Mouse (Mus musculus) CD4-positive, CD25-positive, alpha-beta regulatory T cell, adult 2 months (primary cell): ENCODE measurements around the gene 4930512M02Rik.
"Not testable (repeated sequence)": the region's sequence is repeated elsewhere in the genome, so short reads cannot be mapped to it uniquely, and the experiment has no call there.

Experiments used
- DNase-seq: peaks from one replicate; pipeline ENCODE4 v3.0.0-alpha.2; 2012; ENCODE audit warnings: low read depth, low spot score

4930512M02Rik gene

GRCm38 (mm10) chr11:11627735-11628134 is at the start of gene 4930512M02Rik:
Gene 4930512M02Rik, minus strand, starts transcription at chr11:11627835.
- not testable (repeated sequence) for DNase-seq

DNA sequence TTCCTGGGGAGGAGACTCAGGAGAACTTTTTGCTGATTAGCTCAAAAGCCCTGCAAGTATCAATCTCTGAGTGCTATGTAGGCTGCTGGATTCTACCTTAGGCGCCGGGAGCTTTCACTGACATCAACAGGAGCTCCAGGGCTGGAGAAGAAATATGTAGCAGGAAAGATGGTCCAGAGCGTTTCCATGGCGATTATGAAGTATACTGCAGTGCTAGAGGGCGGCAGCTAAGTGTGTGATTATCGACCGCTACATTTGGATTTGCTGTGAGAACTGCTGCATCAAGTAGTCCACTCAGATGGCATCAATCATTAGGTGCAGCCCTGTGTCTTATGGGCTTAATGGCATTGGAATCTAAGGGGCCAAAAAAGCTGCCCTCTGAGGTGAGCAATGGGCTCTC is 49.5 kb upstream of the 4930512M02Rik start:
- DNase-seq = no peak

DNA sequence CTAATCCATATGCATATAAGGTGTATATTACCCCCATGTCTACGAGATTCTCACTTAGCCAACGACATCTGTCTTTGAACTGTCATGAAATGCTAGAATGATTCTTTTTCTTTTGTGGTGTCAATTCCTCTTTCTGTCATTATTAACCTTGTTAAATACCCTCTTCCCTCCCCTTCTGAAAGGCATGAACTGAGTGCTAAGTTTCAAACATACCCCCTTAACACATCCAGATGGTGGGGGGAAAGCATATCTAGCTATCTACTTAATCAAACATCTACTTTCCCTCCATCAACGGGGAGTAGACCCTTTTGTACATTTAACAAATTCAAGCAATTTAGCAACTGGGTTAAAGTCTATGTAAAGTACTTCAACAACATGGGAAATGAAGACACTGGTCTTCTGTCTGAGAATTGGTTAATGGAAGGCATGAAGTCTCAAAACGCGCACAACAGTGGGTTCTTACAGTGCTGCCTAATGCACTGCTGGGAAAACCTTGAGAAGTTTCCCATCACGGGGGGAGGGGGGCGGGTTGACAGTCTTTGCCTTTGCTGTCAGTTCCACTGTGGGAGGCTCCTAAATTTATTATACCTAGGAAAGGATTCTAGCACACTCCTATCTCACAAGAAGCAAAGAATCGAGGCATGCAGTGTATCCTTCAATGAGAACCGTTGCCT is 48.6 kb upstream of the 4930512M02Rik start:
- DNase-seq = no peak

DNA sequence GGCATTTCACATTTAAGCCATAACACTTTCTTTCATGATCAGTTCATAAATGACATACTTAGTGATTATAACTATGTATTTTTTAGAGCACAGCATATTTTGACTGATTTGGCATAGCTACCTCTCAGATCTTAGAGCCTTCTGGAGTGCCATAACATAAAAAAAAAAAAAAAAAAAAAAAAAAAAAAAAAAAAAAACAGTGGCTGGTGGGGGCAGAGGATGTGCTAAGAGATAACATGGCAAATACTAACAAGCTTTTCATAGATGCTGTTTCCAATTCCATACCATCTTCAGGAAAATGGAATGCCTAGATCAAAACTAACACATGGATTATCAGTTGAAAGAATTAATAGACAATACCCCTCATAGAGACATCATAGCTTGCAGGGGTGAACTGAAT is 47.4 kb upstream of the 4930512M02Rik start:
- no peak for DNase-seq

DNA sequence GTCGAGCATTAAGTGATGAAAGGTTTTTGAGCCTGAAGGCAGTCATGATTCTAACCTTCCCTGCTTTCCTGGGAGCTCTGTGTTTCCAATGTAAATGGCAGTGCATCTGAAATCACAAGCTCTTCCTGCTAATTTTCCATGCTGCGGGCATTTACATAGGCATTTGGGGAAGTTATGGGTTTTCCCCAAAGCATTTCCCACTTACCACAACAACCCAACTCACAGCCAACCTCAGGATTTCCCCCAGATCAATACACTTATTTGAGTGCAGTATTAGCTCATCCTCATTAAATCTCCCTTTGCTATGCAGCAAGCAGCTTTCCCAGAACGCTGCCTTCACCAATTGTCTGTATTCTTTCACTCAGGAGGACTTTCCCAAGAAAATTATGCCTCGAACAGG is 45.3 kb upstream of the 4930512M02Rik start:
- no peak for DNase-seq

DNA sequence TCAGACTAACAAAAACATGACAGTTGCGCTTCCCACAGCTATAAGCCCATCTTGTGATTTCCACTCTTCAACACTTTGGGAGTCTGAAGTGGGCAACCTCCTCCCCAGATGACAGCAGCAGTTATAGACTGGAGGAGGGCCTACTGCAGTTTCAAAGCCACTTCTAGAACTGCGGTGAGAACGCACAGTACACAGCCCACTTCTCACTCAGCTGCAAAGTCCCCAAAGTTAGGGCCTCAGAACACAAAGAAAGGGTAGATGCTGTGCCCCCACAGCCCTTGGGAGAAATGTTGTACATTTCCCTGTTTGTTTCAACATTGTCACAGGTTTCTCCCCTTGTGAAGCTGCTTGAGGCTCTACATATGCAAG is 40.3 kb upstream of the 4930512M02Rik start:
- DNase-seq = peak; percentile 17

DNA sequence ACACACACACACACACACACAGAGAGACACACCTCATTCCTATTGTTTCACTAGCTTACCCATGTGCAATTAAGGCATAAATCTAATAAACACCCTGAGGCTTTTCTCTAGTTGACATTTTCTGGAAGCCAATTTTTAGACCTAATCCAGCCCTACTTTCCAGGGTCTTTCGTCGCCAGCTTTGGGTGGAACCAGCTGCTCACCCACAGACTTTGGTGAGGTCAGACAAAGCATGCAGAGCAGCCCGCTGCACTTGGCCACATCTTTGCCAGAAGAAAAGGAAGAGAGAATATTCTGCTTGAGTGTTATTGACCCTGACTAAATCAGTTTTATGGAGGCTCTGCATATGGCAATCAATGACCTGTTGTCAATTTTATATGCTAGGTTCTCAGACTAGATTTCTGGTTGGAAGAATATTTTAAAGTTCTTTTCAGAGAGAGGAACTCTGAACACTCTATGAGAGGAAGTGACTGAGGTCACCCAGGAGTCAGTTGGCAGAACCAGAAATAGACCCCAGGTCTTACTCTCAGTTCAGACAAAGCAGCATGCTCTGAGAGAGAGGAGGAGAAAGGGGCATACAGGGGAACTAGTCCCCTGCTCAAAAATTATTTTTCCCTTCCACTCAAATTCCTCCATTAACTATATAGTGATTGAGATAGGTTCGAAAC is 39.8 kb upstream of the 4930512M02Rik start:
- peak; percentile 25 for DNase-seq

- no peak for DNase-seq
Observed at GRCm38 (mm10) chr11:11660651-11661050, 33.0 kb upstream of the 4930512M02Rik start.

DNA sequence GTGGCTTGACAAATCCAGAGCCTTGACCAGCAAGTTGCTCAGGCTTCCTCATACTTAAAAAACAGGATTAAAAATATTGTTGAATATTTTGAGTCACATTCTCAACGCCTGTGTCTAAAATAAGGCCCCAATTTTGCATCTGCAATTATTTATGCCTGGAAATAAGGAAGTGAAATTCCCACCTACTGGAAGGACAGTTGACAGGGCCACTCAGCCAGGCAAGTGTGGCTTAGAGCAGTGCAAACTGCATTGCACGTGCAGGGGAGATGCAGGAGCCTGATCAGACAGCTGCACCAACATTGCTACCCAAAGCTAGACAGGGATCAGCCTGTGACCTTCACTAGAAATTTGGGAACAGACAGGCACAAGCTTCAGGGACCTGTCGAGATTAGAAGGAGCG is 31.2 kb upstream of the 4930512M02Rik start:
- no peak for DNase-seq

- DNase-seq = no peak
Observed at GRCm38 (mm10) chr11:11657634-11658033, 30.0 kb upstream of the 4930512M02Rik start.

DNA sequence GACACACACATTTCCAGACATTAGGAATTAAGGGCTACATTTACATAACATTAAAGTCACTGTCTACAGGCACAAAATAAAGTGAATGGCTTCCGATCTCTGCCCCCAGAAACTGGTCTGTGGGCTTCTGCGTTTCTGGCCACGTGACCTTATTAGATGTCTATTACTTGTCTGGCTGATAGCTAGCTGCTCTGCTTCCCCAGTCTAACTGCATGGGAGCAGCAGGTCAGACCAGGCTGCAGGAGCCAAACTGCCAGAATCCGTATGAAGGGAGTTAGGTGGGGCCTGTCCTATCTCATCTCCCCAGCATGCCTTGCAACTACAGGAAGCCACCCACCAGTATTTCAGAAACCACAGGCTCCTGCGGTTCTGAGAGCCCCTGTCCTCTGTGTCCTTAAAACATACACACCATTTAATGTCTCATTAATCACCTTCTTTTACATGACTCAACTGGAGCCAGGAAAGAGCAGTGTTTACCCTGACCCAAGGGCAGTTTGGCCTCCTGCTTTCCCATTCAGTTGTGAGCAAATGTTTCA is 29.4 kb upstream of the 4930512M02Rik start:
- DNase-seq = peak; percentile 74

DNA sequence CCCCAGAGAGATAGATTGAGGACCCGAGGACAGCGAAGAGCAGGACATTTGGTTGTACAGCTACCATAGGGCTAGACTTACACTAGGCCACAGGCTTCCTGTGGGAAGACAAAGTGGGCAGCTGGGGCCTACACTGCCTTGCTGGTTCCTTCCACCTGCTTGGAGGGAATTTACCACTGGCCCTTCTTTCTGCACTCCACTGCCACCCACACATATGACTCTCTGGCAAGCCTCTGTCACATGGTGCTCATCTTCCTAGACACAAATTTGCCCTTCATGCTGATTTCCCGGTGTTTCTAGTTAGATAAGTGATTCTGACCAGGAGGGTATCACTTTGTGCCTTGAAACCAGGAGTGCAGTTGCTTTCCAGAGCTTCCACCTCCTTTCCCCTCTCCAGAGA is 28.8 kb upstream of the 4930512M02Rik start:
- DNase-seq = peak; percentile 45

GRCm38 (mm10) chr11:11644303-11644702 is 16.7 kb upstream of the 4930512M02Rik start:
- no peak for DNase-seq

DNA sequence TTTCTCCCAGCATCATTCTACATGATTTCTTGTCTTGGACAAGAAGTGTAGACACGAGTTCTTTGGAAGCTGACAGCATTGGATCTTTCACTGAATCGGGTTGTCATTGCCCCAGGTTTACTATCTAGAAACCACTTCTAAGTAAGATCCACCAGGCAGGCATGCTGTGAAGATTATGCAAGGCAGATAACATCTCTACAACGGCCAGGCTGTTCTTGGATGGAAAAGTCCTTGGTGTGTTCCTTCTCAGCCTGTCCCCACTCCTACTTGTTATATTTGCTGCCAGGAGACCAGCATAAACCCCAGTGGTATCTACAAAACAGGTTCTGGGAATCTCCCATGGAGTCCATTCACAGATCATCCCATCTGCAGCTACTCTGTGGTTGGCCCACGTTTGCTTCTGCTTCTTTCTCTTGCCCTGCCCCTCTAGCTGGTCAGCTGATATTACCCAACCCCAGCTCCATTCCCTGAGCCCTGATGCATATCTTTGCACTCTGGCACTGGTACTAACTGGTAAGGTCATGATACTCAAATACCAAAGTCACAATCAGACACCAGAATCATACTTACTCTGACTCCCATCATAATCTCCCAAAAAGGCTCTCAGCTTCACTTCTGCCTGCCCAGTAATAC is 3.4 kb downstream of the 4930512M02Rik start:
- no peak for DNase-seq

DNA sequence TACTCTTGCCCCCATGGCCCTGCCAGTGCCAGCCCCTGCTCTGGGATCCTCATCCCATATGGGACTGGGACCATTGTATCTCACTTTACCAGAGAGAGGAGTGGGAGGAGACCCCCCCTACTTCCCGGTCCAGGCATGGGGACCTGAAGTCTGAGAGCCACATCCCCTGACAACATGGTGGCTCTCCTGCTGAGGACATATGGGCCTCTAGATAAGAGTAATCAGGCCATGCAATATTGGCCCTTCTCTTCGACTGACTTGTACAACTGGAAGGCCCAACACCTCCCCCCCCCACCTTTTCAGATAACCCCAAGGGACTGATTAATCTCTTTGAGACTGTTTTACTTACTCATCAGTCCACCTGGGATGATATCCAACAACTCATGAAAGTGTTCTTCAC is 18.4 kb downstream of the 4930512M02Rik start:
- DNase-seq = no peak

DNA sequence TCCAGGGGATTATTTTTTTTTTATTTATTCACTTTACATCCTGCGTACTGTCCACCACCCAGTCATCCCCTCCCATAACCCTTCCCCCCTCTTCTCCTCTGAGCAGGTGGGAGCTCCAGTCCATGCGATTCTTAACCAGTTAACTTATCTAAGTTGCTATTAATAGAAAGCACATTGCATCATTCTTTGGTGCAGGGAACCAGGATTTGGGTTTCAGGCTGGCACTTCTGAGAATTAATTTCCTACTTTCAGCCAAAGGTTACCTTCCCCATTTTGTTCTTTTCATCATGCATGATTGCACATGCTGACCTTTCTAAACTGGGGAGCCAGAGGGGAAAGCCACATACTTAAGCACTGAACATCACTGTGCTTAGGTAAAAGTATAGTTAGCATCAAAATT is 40.3 kb downstream of the 4930512M02Rik start:
- DNase-seq = no peak

- DNase-seq = no peak
Observed at GRCm38 (mm10) chr11:11586423-11586822, 41.2 kb downstream of the 4930512M02Rik start.

DNA sequence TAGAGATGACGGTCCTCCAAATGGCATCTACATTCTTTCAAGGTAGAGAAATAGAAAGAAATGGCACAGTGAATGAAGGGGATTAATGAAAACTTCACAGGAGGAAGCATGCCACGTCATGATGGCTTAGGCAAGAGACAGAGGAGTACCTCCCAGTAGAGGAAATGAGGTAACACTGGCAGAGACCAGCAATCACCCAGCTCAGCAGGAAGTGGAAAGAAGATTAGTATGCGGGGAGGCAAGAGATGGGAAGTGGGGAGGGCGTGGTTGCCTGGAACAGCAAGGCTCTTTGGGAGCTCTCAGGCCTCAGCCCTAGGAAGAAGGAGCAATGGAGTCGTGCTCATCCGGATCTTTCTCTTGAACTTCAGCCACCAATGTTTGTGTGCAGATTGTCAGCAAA is 53.9 kb downstream of the 4930512M02Rik start:
- peak; percentile 72 for DNase-seq

DNA sequence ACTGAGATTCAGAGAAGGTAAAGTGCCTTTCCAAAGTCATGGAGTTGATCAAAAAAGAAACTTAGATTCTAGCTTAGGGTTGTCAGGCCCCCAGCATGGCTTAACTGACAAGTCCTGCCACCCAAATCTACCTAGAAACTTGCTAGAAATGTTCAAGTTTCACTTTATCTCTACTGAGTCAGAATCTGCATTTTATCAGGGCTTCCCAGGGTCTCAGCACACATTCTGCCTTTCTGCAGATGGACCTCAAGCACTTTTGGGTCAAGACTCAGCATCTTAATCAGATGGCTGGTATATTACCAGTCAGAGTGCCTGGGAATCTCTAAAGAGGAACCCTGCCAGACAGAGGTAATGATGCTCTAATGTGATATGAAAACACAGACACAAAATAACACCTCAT is 56.9 kb downstream of the 4930512M02Rik start:
- no peak for DNase-seq

DNA sequence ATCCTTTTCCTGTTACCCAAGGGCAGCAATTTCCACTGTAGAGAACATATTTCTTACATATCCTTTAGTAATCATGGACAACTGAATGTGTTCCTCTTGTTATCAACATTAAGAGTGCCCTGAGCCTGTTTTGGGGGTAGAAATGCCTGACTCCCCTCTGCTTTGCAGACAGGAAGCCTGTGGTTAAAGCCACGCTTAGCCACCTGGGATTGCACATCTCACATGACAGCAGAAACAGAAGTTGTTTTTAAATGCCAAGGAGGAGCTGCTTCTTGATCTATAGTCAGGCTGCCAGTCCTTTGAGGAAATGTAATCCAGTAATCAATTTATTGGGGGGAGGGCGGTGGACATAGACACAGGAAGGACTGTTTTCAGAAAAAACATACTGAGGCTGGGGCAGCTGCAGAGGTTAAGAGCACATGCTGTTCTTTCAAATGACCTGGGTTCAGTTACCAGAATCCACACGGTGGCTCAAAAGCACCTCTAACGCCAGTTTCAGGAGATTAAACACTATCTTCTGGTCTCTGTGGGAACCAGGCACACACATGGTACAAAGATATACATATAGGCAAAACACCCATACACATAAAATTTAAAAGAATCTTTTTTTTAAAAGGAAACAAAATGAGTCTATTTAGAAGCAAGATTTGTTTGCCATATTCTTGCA is 58.0 kb downstream of the 4930512M02Rik start:
- peak; percentile 60 for DNase-seq

DNA sequence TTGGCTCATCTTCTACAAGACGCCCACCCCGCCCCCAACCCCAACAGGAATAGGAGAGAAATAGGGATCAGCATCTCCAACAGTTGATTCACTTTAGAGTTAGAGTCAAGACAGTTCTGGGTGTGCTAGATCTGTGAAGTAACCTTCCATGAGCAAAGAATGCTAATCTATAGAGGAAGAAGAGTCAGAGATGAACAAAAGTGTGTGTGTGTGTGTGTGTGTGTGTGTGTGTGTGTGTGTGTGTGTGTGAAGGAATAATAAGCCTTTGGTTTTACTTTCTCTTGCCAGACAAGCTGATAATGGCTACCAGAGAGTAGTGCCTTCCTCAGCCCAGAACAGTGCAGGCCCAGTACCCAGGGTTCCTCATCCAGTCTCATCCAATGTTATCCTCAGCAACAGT is 59.6 kb downstream of the 4930512M02Rik start:
- no peak for DNase-seq

- DNase-seq = no peak
Observed at GRCm38 (mm10) chr11:11565146-11565820, 62.4 kb downstream of the 4930512M02Rik start.
